Mouse (Mus musculus) gastrocnemius, adult 2 months (tissue): Measurements from ENCODE around the gene 4931422A03Rik. TPM values are rescaled to one million over a fixed set of nuclear protein-coding genes. Genes with fewer than 3 reads are reported as not detected.

Experiments
- DNase-seq: peaks from one replicate; pipeline ENCODE4 v3.0.0; 2022
- H3K27ac ChIP-seq: fragments of 200-600 bp; 2 replicates; pipeline ENCODE4 v1.8.1; 2022; ENCODE audit warnings: mild to moderate bottlenecking
- H3K4me3 ChIP-seq: fragments of 200-600 bp; 2 replicates; pipeline ENCODE4 v1.8.1; 2022; ENCODE audit warnings: mild to moderate bottlenecking, moderate library complexity
- CTCF ChIP-seq: fragments of 200-600 bp; IDR thresholded peaks from 2 replicates; pipeline ENCODE4 v1.8.1; 2022; ENCODE audit warnings: antibody characterized with exemption, mild to moderate bottlenecking, moderate library complexity
- intact Hi-C: fragments of 180-260 bp; cut with DNase I; formaldehyde crosslinking; loops from one replicate; pipeline ENCODE4 v1.15.1; 2025
- total RNA-seq, 2 experiments: library from RNA; stranded (reverse); gene quantifications; 2 replicates each; pipeline ENCODE4 v1.2.3; 2021

Gene 4931422A03Rik
- total RNA-seq, 2 experiments from 2014 or later, result not detected

- no peak for TF ChIP-seq CTCF
- intact Hi-C loops, result no loop called here
Measured at GRCm38 (mm10) chr2:103975904-103976303, 52.3 kb downstream of the 4931422A03Rik start.

GRCm38 (mm10) chr2:103971838-103972237, 56.3 kb downstream of the 4931422A03Rik start:
- peak overlapping the region; percentile 92 for H3K4me3 ChIP-seq
- peak overlapping the region; percentile 35 for H3K27ac ChIP-seq
- TF ChIP-seq CTCF, result no peak
- intact Hi-C loops, result no loop called here
- DNase-seq, result no peak

More at GRCm38 (mm10) chr2:103975904-103976303, 52.3 kb downstream of the 4931422A03Rik start:
- DNase-seq, result no peak
- no peak overlapping the region for H3K4me3 ChIP-seq
- H3K27ac ChIP-seq, result no peak overlapping the region

- intact Hi-C loops, result no loop called here
Measured at GRCm38 (mm10) chr2:103970791-103971649, 57.1 kb downstream of the 4931422A03Rik start.

GRCm38 (mm10) chr2:103970041-103970790, 57.9 kb downstream of the 4931422A03Rik start:
- intact Hi-C loops, result no loop called here
- peak overlapping the region; percentile 92 for H3K4me3 ChIP-seq
- DNase-seq, result peak; percentile 72
- peak overlapping the region; percentile 88 for H3K27ac ChIP-seq
- TF ChIP-seq CTCF, result no peak

More at GRCm38 (mm10) chr2:103970791-103971649, 57.1 kb downstream of the 4931422A03Rik start:
- Histone ChIP-seq H3K27ac (peak overlapping the region; percentile 88), H3K4me3 (peak overlapping the region; percentile 92)
- no peak for TF ChIP-seq CTCF
- DNase-seq, result no peak

- intact Hi-C loops, result no loop called here
Measured at GRCm38 (mm10) chr2:103969437-103970040, 58.6 kb downstream of the 4931422A03Rik start.

GRCm38 (mm10) chr2:103968919-103969436, 59.2 kb downstream of the 4931422A03Rik start:
- Histone ChIP-seq H3K27ac (peak overlapping the region; percentile 88), H3K4me3 (peak overlapping the region; percentile 92)
- TF ChIP-seq CTCF, result no peak
- intact Hi-C loops, result no loop called here
- DNase-seq, result no peak

More at GRCm38 (mm10) chr2:103969437-103970040, 58.6 kb downstream of the 4931422A03Rik start:
- TF ChIP-seq CTCF, result peak; percentile 37; the same call in 1 of the 2 replicates
- DNase-seq, result peak; percentile 70
- Histone ChIP-seq H3K27ac (peak overlapping the region; percentile 88), H3K4me3 (peak overlapping the region; percentile 92)

- intact Hi-C loops, result no loop called here
- peak overlapping the region; percentile 88; the same call in 1 of the 2 replicates for H3K27ac ChIP-seq
- peak overlapping the region; percentile 92 for H3K4me3 ChIP-seq
- no peak for TF ChIP-seq CTCF
- DNase-seq, result no peak
Measured at GRCm38 (mm10) chr2:103968186-103968585, 60.0 kb downstream of the 4931422A03Rik start.

GRCm38 (mm10) chr2:103965391-103965790, 62.8 kb downstream of the 4931422A03Rik start:
- DNase-seq, result no peak
- intact Hi-C loops, result no loop called here
- no peak overlapping the region for H3K27ac ChIP-seq
- TF ChIP-seq CTCF, result no peak
- no peak overlapping the region for H3K4me3 ChIP-seq

GRCm38 (mm10) chr2:103962349-103962748, 65.8 kb downstream of the 4931422A03Rik start:
- intact Hi-C loops, result no loop called here
- no peak for DNase-seq
- no peak for TF ChIP-seq CTCF
- H3K27ac ChIP-seq, result no peak overlapping the region
- no peak overlapping the region for H3K4me3 ChIP-seq

- DNase-seq, result no peak
- intact Hi-C loops, result no loop called here
- H3K4me3 ChIP-seq, result no peak overlapping the region
- no peak for TF ChIP-seq CTCF
- no peak overlapping the region for H3K27ac ChIP-seq
Measured at GRCm38 (mm10) chr2:103959574-103959973, 68.6 kb downstream of the 4931422A03Rik start.

GRCm38 (mm10) chr2:103959066-103959465, 69.1 kb downstream of the 4931422A03Rik start:
- intact Hi-C loops, result no loop called here
- no peak for TF ChIP-seq CTCF
- Histone ChIP-seq H3K4me3 (no peak overlapping the region), H3K27ac (no peak overlapping the region)
- no peak for DNase-seq

- intact Hi-C loops, result no loop called here
- no peak for DNase-seq
- no peak overlapping the region for H3K27ac ChIP-seq
- H3K4me3 ChIP-seq, result no peak overlapping the region
- TF ChIP-seq CTCF, result no peak
Measured at GRCm38 (mm10) chr2:103958634-103959033, 69.5 kb downstream of the 4931422A03Rik start.
